Mouse (Mus musculus) cerebellum, adult 8-10 months (tissue): ENCODE measurements around the gene Eftud2.

Source experiments
- DNase-seq: peaks from one replicate; pipeline ENCODE4 v3.0.0; 2022

Gene Eftud2

GRCm38 (mm10) chr11:102880585-102881313, at the start of gene Eftud2, which contains the start of gene Ccdc103:
Gene Eftud2 (minus strand): TSS chr11:102880985.
Gene Ccdc103 (plus strand): TSS chr11:102881204.
- DNase-seq, result peak; percentile 95

- no peak for DNase-seq
Measured at GRCm38 (mm10) chr11:102925351-102925717, 44.5 kb upstream of the Eftud2 start.

- peak; percentile 90 for DNase-seq
Measured at GRCm38 (mm10) chr11:102924557-102925350, 44.0 kb upstream of the Eftud2 start, which contains the start of gene Kif18b. Gene Kif18b (minus strand): TSS chr11:102925124.

GRCm38 (mm10) chr11:102921491-102921890, 40.7 kb upstream of the Eftud2 start:
- no peak for DNase-seq

GRCm38 (mm10) chr11:102918077-102918476, 37.3 kb upstream of the Eftud2 start:
- DNase-seq, result no peak

- no peak for DNase-seq
Measured at GRCm38 (mm10) chr11:102915380-102915779, 34.6 kb upstream of the Eftud2 start.

GRCm38 (mm10) chr11:102911376-102911775, 30.6 kb upstream of the Eftud2 start:
- no peak for DNase-seq

- no peak for DNase-seq
Measured at GRCm38 (mm10) chr11:102903654-102904053, 22.9 kb upstream of the Eftud2 start.

GRCm38 (mm10) chr11:102902107-102902506, 21.3 kb upstream of the Eftud2 start:
- no peak for DNase-seq

- no peak for DNase-seq
Measured at GRCm38 (mm10) chr11:102901199-102901598, 20.4 kb upstream of the Eftud2 start.

- peak; percentile 80 for DNase-seq
Measured at GRCm38 (mm10) chr11:102900763-102901162, 20.0 kb upstream of the Eftud2 start, which contains the start of gene Gfap. Gene Gfap (minus strand): TSS chr11:102900912.

GRCm38 (mm10) chr11:102898408-102898807, 17.6 kb upstream of the Eftud2 start:
- DNase-seq, result peak; percentile 75

GRCm38 (mm10) chr11:102896641-102897040, 15.9 kb upstream of the Eftud2 start:
- no peak for DNase-seq

- no peak for DNase-seq
Measured at GRCm38 (mm10) chr11:102895779-102896178, 15.0 kb upstream of the Eftud2 start.

GRCm38 (mm10) chr11:102894716-102895115, 13.9 kb upstream of the Eftud2 start:
- no peak for DNase-seq

- peak; percentile 59 for DNase-seq
Measured at GRCm38 (mm10) chr11:102893015-102893651, 12.3 kb upstream of the Eftud2 start.

- no peak for DNase-seq
Measured at GRCm38 (mm10) chr11:102890096-102890495, 9.3 kb upstream of the Eftud2 start.

- DNase-seq, result no peak
Measured at GRCm38 (mm10) chr11:102888135-102888534, 7.3 kb upstream of the Eftud2 start.

- no peak for DNase-seq
Measured at GRCm38 (mm10) chr11:102887433-102887832, 6.6 kb upstream of the Eftud2 start.

- DNase-seq, result no peak
Measured at GRCm38 (mm10) chr11:102884616-102885219, 3.9 kb upstream of the Eftud2 start, which contains the start of gene Fam187a. Gene Fam187a (plus strand): TSS chr11:102885169.

- DNase-seq, result no peak
Measured at GRCm38 (mm10) chr11:102881314-102882198, 771 bp upstream of the Eftud2 start.

GRCm38 (mm10) chr11:102879558-102879957, 1.2 kb downstream of the Eftud2 start:
- no peak for DNase-seq
